Mouse (Mus musculus) neural tube, embryonic 15.5 days (tissue): Measurements from ENCODE around the gene Cs. TPM values are rescaled to one million over a fixed set of nuclear protein-coding genes. Genes with fewer than 3 reads are reported as not detected.

ENCODE experiments used
- ATAC-seq: fragments of 200-750 bp; cut with Nextera tagmentation; 2 replicates; pipeline ENCODE4 v1.8.0; 2017; ENCODE audit warnings: mild to moderate bottlenecking, moderate TSS enrichment, moderate library complexity; ENCODE audit not compliant: low FRiP score
- H3K27ac ChIP-seq: fragments of 300-500 bp; sonication (generic); replicated peaks from 2 replicates; pipeline ENCODE4 v1.5.1; 2015; ENCODE audit warnings: mild to moderate bottlenecking, inconsistent platforms
- H3K27me3 ChIP-seq: fragments of 300-500 bp; sonication (generic); replicated peaks from 2 replicates; pipeline ENCODE4 v1.6.1; 2015; ENCODE audit warnings: inconsistent platforms
- H3K36me3 ChIP-seq: fragments of 300-500 bp; sonication (generic); 2 replicates; pipeline ENCODE4 v1.6.1; 2015; ENCODE audit warnings: inconsistent platforms
- H3K4me1 ChIP-seq: fragments of 300-500 bp; sonication (generic); 2 replicates; pipeline ENCODE4 v1.6.1; 2015; ENCODE audit warnings: inconsistent platforms
- H3K4me2 ChIP-seq: fragments of 300-500 bp; sonication (generic); 2 replicates; pipeline ENCODE4 v1.6.1; 2015; ENCODE audit warnings: inconsistent platforms, mild to moderate bottlenecking, moderate library complexity
- H3K4me3 ChIP-seq: fragments of 300-500 bp; sonication (generic); replicated peaks from 2 replicates; pipeline ENCODE4 v1.5.1; 2015; ENCODE audit warnings: mild to moderate bottlenecking, inconsistent platforms
- H3K9ac ChIP-seq: fragments of 300-500 bp; sonication (generic); replicated peaks from 2 replicates; pipeline ENCODE4 v1.6.1; 2015; ENCODE audit warnings: mild to moderate bottlenecking, inconsistent platforms
- H3K9me3 ChIP-seq: fragments of 300-500 bp; sonication (generic); replicated peaks from 2 replicates; pipeline ENCODE4 v1.6.1; 2016; ENCODE audit warnings: inconsistent platforms
- WGBS: fragments of 180-500 bp; shearing (Covaris S2); methylation state at CpG from one replicate; pipeline ENCODE4 v1.1.7; 2015; ENCODE audit warnings: mixed read lengths; 5-methylcytosine and 5-hydroxymethylcytosine counted together
- polyA plus RNA-seq: library from polyadenylated mRNA; unstranded; fragments of >200 nt; fragmentation: Nextera tagmentation; extraction: Ambion mirVana; gene quantifications from 2 replicates; pipeline ENCODE4 v1.2.1, GENCODE M21; 2015

Gene Cs
- polyA plus RNA-seq, 1 experiment from 2014 or later, result 268 TPM

DNA sequence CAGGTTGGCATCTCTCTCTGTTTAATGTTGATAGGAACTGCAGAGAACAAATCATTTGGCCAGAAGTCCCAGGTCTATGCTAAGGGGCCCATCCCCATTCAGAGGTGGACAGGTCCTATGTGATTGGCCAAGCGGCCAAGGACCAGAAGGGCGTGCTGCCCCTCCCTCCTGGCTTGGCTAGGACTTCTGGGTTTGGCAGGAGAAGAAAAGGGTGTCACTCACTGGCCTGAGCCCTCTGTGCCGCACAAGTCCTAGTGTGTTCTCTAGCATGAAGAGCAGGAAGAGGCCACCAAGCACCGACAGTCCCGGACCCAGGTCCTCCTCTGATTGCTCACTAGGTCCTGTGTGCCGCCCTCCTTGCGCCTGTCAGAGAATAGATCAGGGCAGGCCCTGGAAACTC is 59.9 kb downstream of the Cs start:
- Histone ChIP-seq H3K4me2 (no peak overlapping the region), H3K9me3 (no peaks in the 10 kb centered on the region), H3K4me3 (no peak overlapping the region), H3K27me3 (no peaks in the 10 kb centered on the region), H3K36me3 (peaks cover 21% of the 10 kb centered on the region), H3K27ac (no peak overlapping the region), H3K4me1 (no peaks in the 10 kb centered on the region), H3K9ac (no peak overlapping the region)
- WGBS, result 61% methylated on average over 7 of the region's 7 CpGs
- ATAC-seq, result no peak

- peaks cover 6% of the 10 kb centered on the region; the same call in 1 of the 2 replicates for H3K36me3 ChIP-seq
- H3K9ac ChIP-seq, result no peak overlapping the region
- no peaks in the 10 kb centered on the region for H3K4me1 ChIP-seq
- no peaks in the 10 kb centered on the region for H3K9me3 ChIP-seq
- no peak overlapping the region for H3K4me3 ChIP-seq
- 36% methylated on average over 5 of the region's 5 CpGs for WGBS
- H3K27ac ChIP-seq, result no peak overlapping the region
- no peak for ATAC-seq
- no peak overlapping the region for H3K4me2 ChIP-seq
- H3K27me3 ChIP-seq, result no peaks in the 10 kb centered on the region
Observed at GRCm38 (mm10) chr10:128400338-128400737, 62.8 kb downstream of the Cs start.

DNA sequence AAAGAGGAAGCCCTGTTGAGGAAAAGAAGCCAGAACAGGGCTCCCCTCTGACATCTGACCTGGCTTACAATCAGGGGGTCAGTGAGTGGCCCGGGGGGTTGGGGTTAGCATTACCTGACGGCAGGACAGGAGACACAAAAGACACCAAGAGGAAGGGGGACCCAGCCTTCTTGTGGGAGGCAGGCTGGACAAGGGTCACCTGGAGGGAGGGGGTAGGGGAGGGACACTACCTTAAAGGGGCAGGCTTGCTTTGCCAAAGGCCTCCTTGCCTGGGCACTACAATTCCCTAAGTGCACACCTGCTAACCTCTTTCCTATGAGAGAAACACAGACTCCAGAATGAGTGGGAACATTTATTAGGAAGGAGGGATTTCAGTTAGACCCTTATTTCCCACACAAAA is 63.5 kb downstream of the Cs start, which contains the start of gene Slc39a5:
TSS of gene Slc39a5 (minus strand) at position 174 of the 400 bp plus-strand sequence.
- no peak within 1 kb of the TSS for H3K4me2 ChIP-seq
- WGBS, result 8% methylated on average over 2 of the region's 2 CpGs

GRCm38 (mm10) chr10:128401638-128402037 is 64.1 kb downstream of the Cs start:
- Histone ChIP-seq H3K9me3 (no peaks in the 10 kb centered on the region), H3K4me1 (no peaks in the 10 kb centered on the region), H3K36me3 (peaks cover 14% of the 10 kb centered on the region), H3K27me3 (no peaks in the 10 kb centered on the region), H3K4me3 (no peak overlapping the region), H3K4me2 (no peak overlapping the region), H3K9ac (no peak overlapping the region), H3K27ac (no peak overlapping the region)
- no peak for ATAC-seq
- 81% methylated on average over 9 of the region's 9 CpGs for WGBS

More for the DNA sequence above, 63.5 kb downstream of the Cs start, which contains the start of gene Slc39a5:
- Histone ChIP-seq H3K36me3 (peaks cover 8% of the 10 kb centered on the region), H3K4me3 (no peak within 1 kb of the TSS), H3K9ac (no peak within 1 kb of the TSS), H3K4me1 (no peaks in the 10 kb centered on the region), H3K27ac (no peak within 1 kb of the TSS), H3K27me3 (no peaks in the 10 kb centered on the region), H3K9me3 (no peaks in the 10 kb centered on the region)
- ATAC-seq, result no peak

DNA sequence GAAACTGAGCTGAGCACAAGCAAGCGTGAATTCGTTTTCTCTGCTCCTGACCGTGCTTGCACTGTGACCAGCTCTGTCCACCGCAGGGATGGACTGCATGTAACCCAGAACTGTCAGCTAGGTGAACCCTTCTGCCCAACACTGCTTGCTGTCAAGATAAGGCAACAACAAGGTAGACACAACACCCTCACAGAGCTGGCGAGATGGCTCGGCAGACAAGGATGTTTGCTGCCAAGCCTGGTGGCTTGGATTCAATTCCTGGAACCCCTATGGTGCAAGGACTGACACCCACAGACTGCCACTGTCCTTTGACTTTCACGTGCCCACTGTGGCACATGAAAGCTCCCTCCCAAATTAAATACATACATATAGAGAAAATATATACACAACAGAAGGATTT is 66.4 kb downstream of the Cs start:
- no peak overlapping the region for H3K4me3 ChIP-seq
- WGBS, result 92% methylated on average over 7 of the region's 7 CpGs
- peaks cover 11% of the 10 kb centered on the region for H3K4me1 ChIP-seq
- no peak overlapping the region for H3K27ac ChIP-seq
- no peaks in the 10 kb centered on the region for H3K27me3 ChIP-seq
- no peak overlapping the region for H3K9ac ChIP-seq
- no peak overlapping the region for H3K4me2 ChIP-seq
- no peaks in the 10 kb centered on the region for H3K9me3 ChIP-seq
- peaks cover 16% of the 10 kb centered on the region for H3K36me3 ChIP-seq
- ATAC-seq, result no peak

DNA sequence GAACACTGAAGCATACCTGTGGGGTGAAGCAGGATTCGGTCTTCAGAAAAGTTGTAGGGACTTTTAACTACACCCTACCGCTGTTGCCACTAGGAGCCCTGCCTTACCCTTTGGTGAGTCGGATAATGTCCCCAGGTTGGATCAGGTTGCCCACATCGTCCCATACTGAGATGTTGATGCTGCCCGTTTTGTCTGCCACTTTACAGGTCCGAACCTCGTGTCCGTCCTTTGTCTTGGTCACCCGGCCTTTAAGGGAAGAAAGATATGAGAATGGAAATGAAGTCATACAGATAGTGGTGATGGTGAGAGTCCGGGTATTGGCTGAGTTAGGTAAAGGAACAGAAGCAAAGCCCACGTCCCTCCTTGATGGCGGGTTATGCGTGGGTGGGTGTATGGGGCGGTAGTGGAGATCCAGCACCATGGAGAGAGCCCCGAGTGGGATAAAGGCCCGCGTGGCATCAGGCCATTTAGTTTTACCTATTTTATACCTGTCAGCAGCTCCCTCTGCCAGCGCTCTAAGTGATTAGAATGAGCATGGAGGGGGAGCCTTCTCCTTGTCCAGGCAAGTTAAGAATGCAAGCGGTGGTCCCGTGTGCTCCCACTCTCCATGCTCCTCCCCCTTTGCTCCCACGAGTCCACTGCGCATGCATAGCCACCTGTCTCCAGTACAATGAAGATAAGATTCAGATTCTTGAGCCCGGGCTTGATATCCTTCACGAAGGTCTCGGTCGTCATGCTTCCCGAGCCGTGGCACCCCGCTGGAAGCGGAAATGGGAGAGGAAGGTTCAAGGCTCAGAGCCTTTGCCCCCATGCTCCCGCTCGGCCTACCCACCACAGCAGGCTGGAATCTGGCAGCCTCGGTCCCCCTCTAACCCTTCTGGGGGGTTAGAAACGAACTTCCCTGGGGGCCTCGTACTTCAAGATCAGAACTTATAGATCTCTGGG is 71.3 kb downstream of the Cs start:
- Histone ChIP-seq H3K27me3 (no peaks in the 10 kb centered on the region), H3K9ac (peak overlapping the region; percentile 70), H3K4me1 (peaks cover 43% of the 10 kb centered on the region), H3K9me3 (no peaks in the 10 kb centered on the region), H3K4me3 (peak overlapping the region; percentile 97), H3K36me3 (peaks cover 13% of the 10 kb centered on the region), H3K27ac (peak overlapping the region; percentile 98), H3K4me2 (peak overlapping the region; percentile 97)
- ATAC-seq, result peak; percentile 49
- WGBS, result 20% methylated on average over 35 of the region's 35 CpGs

- peak overlapping the region; percentile 97 for H3K4me2 ChIP-seq
- H3K9me3 ChIP-seq, result no peaks in the 10 kb centered on the region
- H3K4me1 ChIP-seq, result peaks cover 51% of the 10 kb centered on the region
- H3K36me3 ChIP-seq, result peaks cover 17% of the 10 kb centered on the region
- peak overlapping the region; percentile 98 for H3K27ac ChIP-seq
- H3K9ac ChIP-seq, result peak overlapping the region; percentile 95
- H3K27me3 ChIP-seq, result no peaks in the 10 kb centered on the region
- H3K4me3 ChIP-seq, result peak overlapping the region; percentile 97
- 6% methylated on average over 36 of the region's 36 CpGs for WGBS
- peak; percentile 88 for ATAC-seq
Observed at GRCm38 (mm10) chr10:128409692-128410559, 72.4 kb downstream of the Cs start.

- Histone ChIP-seq H3K36me3 (peaks cover 23% of the 10 kb centered on the region), H3K9ac (peak overlapping the region; percentile 95), H3K4me1 (peaks cover 53% of the 10 kb centered on the region), H3K9me3 (no peaks in the 10 kb centered on the region), H3K4me2 (peak overlapping the region; percentile 97), H3K27me3 (no peaks in the 10 kb centered on the region), H3K4me3 (peak overlapping the region; percentile 97), H3K27ac (peak overlapping the region; percentile 98)
- no peak for ATAC-seq
- 14% methylated on average over 4 of the region's 4 CpGs for whole genome bisulfite sequencing
Observed at GRCm38 (mm10) chr10:128410560-128410845, 73.0 kb downstream of the Cs start.

DNA sequence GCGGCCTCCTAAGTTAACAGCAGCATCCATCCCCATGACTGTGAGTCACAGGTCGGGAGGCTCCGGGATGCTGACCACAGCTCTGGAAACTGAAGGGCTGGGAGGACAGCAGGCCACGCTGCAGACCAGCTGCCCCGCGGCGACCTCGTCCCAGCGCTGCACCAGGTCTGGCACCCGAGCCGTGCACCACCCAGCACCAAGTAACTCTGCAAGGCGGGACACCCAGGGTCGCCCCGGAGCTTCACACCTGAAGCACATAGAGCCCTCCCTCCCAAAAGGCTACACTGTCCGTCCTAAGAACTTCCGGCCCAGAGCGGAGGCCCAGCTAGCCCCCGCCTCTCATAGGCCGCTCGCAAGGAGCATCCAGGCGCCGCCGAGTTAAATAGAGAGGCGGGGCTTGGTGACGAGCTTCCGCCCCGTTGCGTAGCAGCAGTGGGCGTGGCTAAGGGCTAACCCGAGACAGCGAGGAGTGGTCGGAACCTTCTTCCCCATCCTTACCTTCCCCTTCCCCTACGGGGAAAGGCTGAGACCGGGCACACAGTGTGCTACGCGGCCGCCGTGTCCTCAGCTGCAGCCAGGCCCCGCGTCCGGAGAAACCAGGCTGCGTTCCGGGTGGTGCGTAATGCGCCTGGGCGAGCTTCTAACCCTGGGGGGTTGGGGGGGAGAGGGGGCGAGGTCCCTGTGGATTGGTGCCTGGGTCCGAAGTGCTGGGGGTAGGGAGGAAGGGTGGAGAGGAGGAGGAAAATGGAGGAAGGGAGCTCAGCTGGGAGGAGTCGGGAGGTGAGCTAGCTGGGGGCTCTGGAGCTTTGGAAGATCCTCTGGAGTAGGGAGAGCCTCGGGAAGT is 73.9 kb downstream of the Cs start, which contains the start of the genes Nabp2 and Rnf41:
TSS of gene Nabp2 (minus strand) at position 282 of the 844 bp plus-strand sequence.
TSS of gene Rnf41 (plus strand) at position 447 of the 844 bp plus-strand sequence.
- Histone ChIP-seq H3K36me3 (peaks cover 25% of the 10 kb centered on the region), H3K4me1 (peaks cover 53% of the 10 kb centered on the region), H3K4me2 (peak within 1 kb of the TSS; percentile 97), H3K27me3 (no peaks in the 10 kb centered on the region), H3K9me3 (no peaks in the 10 kb centered on the region), H3K27ac (peak within 1 kb of the TSS; percentile 98), H3K4me3 (peak within 1 kb of the TSS; percentile 97), H3K9ac (peak within 1 kb of the TSS; percentile 95)
- WGBS, result under 1% methylated on average over 50 of the region's 50 CpGs
- ATAC-seq, result peak; percentile 89

GRCm38 (mm10) chr10:128412055-128412381 is 74.5 kb downstream of the Cs start:
- no peaks in the 10 kb centered on the region for H3K9me3 ChIP-seq
- peak overlapping the region; percentile 97 for H3K4me2 ChIP-seq
- peak overlapping the region; percentile 98 for H3K27ac ChIP-seq
- peak overlapping the region; percentile 97 for H3K4me3 ChIP-seq
- ATAC-seq, result no peak
- H3K9ac ChIP-seq, result peak overlapping the region; percentile 95
- peaks cover 53% of the 10 kb centered on the region for H3K4me1 ChIP-seq
- peaks cover 28% of the 10 kb centered on the region for H3K36me3 ChIP-seq
- WGBS, result 1% methylated on average over 14 of the region's 14 CpGs
- no peaks in the 10 kb centered on the region for H3K27me3 ChIP-seq
